Mouse (Mus musculus): ENCODE results near the gene Lmbr1. TPM values are rescaled to one million over a fixed set of nuclear protein-coding genes. Genes with fewer than 3 reads are reported as not detected.

The Lmbr1 gene
- polyA plus RNA-seq (2012; rRNA removed; ENCODE audit: low replicate concordance): 2.3 and 6.6 TPM in 2 replicates

GRCm38 (mm10) chr5:29378298-29379036 is at the start of gene Lmbr1:
Gene Lmbr1, minus strand, starts transcription at chr5:29378390.

GRCm38 (mm10) chr5:29195570-29196263 is 182.5 kb downstream of the Lmbr1 start, which contains the start of gene Rnf32:
Gene Rnf32, plus strand, starts transcription at chr5:29195992.

Other genes starting within 250 kb of the Lmbr1 start
- gene Rnf32, start 182.4 kb downstream of the Lmbr1 start, polyA plus RNA-seq (2012; rRNA removed; ENCODE audit: low replicate concordance): 0.65 and 0.88 TPM in 2 replicates
- gene Nom1, start 56.3 kb upstream of the Lmbr1 start, polyA plus RNA-seq (2012; rRNA removed; ENCODE audit: low replicate concordance): 3.0 and 7.8 TPM in 2 replicates
- gene Mnx1, start 100.1 kb upstream of the Lmbr1 start, polyA plus RNA-seq (2012; rRNA removed; ENCODE audit: low replicate concordance): not detected in 2 replicates
- 7.7 and 17.3 TPM in 2 replicates for gene Ube3c, start 190.9 kb upstream of the Lmbr1 start, polyA plus RNA-seq (2012; rRNA removed; ENCODE audit: low replicate concordance)

All from mammary gland, adult 2 months (tissue).